Mouse (Mus musculus): ENCODE measurements around the gene Crygc. TPM values are rescaled to one million over a fixed set of nuclear protein-coding genes. Genes with fewer than 3 reads are reported as not detected.
"Not testable (repeated sequence)": the region's sequence is repeated elsewhere in the genome, so short reads cannot be mapped to it uniquely, and the experiment has no call there.

Crygc gene
- polyA plus RNA-seq, 1 experiment, result not detected

DNA sequence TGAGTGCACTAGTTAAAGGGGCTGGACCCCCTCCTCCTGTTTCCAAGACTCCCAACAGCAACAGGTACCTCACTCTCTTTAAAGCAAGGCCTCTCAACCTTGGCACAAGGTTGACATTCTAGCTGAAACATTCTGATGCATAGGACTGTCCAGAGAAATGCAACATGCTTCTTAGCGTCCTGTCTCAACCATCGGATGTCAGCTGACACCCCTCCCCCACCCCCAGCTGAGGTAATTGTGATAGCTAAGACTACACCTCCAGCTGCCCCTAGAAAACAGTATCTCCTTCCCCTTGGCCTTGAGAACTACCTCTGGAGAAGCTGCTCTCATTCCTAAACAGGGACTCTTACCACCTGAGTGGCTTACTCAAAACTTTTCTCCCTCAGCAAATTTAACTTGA, 21.3 kb downstream of the Crygc start:
- DNase-seq (ENCODE audit: low spot score), result no peak

DNA sequence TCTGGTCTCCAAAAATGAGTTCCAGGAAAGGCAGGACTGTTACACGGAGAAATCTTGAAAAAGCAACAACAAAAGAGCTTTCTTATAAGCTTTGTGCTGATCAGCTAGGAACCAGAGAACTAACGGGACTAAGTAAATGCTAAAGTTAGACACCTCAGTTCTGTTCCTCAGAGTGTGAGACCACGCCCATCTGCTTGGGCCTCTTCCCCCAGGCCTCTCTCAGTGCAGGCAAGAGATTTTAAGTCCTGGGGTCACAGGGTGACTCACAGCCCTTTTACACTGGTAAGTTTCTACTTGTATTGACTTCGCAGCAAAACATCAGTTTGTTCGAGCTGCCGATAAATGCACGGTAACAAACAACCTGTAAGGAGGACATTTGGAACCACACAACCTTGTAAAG, 21.8 kb downstream of the Crygc start:
- no peak for DNase-seq (ENCODE audit: low spot score)

DNA sequence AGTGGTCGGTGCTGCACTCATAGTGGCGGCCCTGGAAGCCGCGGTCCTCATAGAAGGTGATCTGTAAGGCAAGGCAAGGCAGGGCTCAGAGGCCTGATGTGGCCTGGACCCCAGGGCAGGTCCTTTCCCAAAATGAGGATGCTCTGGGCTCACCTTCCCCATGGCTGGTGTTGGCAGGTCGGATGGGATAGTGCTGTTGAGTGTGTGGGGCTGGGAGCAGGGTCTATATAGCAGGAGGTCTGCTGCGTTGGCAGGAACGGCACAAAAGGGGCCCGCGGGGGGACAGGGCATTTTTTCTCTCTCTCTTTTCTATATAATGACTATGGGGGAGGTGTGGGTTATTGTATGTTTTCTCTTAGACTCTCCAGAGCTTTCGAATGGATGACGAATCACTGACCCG, 22.5 kb downstream of the Crygc start, which contains the start of gene Cryge:
Gene Cryge, minus strand, starts transcription at position 198 of the 400 bp plus-strand sequence.
- not testable (repeated sequence) for DNase-seq (ENCODE audit: low spot score)

DNA sequence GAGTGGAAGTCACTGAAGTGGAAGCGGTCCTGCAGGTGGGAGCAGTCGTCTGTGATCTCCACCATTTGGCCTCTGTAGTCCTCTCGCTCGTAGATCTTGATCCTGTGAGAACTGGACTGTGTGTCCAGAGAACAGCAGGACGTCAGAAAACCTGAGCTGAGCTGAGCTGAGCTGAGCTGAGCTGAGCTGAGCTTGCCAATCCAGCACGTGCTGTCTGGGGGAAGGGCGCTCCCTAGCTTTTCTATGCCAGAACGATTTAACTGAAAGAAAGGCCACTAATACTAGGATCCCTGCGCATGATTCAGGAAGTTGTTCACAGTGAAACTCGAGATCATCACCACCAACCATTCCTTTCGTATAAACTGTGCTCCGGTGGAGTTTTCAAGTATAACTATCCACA, 24.7 kb downstream of the Crygc start:
- no peak for DNase-seq (ENCODE audit: low spot score)

DNA sequence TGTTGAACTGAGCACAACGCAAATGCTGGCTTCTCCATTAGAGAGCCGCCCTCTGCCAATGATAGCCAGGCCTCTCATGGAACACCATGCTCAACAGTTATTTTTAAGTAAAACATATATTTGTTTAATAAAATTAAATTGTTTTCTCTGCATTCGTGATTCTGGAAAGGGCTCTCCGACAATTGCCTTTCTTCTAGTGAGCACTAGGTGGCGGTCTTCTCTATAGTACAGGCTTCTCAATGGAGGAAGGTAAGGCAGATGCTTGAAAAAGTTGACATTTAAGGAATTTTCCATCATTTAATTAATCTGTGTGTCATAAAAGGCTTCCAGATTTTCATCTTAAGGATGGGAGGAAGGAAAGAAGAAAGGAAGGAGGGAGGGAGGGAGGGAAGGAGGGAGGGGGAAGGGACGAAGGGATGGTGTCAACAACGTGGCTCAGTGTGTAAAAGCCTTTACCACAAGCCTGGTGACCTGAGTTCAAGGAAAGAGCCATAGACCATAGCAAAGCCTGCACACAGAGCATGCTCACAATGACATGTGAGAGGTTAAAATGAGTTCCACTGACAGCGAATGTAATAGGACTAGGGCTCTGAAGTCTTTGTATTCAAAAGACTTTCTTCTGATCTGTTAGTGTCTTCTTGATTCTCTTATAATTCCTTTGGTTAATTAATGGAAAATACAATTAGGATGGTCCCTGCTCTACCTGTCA, 26.9 kb downstream of the Crygc start:
- DNase-seq (ENCODE audit: low spot score), result no peak

DNA sequence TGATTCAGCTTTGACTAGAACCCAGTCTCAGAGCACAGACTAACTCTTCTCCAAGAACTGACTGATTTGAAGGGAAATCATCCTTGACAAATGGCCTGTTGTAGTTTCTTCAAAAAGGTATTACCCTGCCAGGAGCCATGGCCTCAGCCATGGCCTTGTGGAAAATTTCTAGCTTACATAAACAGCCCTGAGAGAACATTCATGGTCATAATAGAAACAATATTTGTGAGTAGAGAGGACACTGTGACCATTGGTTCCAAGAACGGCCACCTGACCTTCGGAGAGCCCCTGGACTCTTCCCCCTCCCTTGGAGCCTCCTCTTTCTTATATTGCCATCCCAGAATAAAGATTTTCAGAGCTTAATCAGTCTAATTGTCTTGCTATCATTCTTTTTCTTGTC, 30.1 kb downstream of the Crygc start:
- no peak for DNase-seq (ENCODE audit: low spot score)

DNA sequence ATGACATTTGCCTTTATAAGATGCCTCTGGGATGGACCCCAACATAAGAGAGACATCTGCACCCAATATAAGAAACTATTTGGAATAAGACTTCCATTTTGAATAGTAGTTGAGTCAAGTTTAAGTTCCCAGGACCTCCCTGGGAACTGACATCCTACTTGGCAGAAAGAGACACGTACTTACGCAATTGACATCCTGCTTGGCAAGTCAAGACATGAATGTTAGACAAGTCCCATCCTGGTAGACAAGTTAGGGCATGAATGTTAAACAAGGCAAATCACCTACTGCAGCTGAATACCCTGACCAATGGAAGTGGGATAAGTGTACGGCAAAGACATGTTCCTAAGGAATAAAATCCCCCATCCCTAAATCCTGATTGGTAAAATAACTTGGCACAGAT, 31.7 kb downstream of the Crygc start:
- no peak for DNase-seq (ENCODE audit: low spot score)

DNA sequence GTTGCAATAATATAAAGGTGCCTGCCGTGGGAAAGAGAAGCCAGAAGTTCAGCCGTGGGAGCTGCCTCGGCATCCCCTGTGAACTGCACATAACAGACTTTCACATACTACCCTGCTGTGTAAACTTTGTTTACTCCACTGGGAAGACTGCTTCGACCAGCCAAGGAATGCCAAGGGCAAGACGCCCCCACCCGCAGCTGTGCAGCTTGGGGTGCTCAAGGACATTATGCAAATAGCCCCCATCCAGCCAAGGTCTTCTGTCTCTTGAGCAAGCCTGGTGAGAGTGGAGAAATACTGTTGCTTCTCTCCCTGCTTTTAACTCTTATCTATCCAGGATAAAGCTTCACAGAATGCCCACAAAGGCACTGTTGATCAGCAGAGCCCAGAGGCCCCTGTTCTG, 32.7 kb downstream of the Crygc start:
- no peak for DNase-seq (ENCODE audit: low spot score)

DNA sequence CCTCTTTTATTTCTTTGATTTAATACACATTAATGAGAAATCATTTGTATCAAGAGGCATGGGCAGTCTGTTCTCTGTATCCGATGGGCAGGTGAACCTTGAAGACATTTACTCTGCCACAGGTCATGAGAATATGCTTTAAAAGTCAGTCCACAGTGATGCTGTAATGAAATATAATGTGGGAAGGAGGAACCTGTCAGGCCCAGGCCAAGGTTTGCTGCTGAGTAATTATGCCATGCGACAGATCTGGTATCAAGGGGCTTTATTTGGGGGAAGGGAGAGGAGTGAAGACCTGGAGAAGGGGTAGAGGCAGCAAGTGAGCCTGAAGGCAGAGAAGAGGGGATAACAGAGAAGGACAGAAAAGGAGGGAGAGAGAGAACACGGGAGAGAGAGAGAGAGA, 33.8 kb downstream of the Crygc start:
- DNase-seq (ENCODE audit: low spot score), result no peak

DNA sequence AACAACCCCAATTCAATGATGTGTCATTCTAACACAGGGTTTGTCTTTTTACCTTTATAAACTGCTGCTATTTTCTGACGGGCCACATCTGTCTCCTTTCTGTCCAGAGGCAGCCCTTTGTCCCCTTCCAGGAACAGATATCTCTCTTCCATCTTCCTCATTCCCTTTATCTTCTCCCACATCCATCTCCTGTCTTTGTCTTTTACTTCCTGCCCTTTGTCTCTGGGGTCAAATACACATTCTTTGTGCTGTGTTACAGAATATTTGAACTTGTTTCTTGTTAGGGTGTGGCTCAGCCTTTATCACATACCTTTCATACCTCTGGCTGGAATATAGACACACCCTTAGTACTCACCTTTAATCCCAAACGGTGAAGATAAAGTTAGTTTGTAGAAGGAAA, 35.9 kb downstream of the Crygc start:
- no peak for DNase-seq (ENCODE audit: low spot score)

DNA sequence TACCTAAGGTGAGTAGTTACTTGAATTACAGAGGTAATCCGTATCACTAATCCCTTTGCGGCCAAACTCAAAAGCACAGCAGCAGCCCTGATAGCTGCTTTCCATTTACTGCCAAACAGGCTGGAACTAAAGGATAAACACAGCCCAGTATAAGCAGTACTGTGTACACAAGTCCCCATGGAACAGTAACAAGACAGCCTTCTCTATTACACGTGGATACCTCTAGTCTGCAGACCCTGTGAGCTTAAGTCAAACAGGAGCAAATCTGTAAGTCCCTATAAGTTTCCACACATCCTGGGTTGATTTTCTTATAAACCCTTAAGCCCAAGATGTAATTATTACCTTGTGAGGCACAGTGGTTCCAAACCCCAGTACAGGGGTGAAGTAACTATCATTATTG, 38.0 kb downstream of the Crygc start:
- no peak for DNase-seq (ENCODE audit: low spot score)

DNA sequence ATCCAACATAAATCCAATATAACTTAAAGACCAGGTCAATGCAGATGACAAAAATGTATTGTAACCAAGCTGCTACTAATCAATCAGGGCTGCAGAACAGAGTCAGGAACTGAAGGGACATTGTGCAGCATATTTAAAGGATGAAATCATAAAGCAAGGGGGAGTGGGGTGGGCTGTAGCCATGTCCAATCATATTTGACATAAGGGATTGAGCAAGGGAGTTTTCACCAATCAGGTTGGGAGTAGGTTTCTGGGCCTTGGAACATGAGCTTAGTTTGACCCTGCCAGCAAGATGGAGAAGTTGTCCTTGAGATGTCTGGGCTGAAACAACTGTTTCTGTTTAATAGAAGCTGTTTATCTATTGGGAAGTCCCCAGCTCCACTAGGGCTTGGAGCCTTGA, 40.8 kb downstream of the Crygc start, which contains the start of gene Akr1cl:
Gene Akr1cl, minus strand, starts transcription at position 119 of the 400 bp plus-strand sequence.
- no peak for DNase-seq (ENCODE audit: low spot score)

DNA sequence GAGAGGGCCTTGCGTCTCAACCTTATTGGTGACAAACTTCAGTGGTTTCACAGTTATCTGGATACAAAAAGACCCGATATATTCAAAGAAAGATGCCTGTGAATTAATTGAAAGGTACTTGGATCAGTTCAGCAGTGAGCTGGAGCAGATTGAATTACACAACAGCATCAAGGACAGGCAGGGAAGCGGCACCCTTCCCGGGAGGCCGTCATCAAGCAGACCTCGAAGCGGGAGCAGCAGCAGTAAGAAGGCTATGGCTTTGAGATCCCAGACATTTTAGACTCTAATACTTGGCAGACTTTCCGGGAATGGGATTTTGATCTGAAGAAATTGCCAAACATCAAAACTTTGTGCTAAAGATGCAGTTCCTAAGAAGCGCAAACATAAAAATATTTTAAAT, 45.3 kb downstream of the Crygc start:
- DNase-seq (ENCODE audit: low spot score), result no peak

Other genes starting within 250 kb of the Crygc start
- 4.1 and 5.2 TPM in 2 replicates for gene Plekhm3, start 116.9 kb downstream of the Crygc start, polyA plus RNA-seq (2012; rRNA removed)
- not detected in 2 replicates for gene Akr1cl, start 40.9 kb downstream of the Crygc start, polyA plus RNA-seq (2012; rRNA removed)
- not detected in 2 replicates for gene Cryge, start 22.5 kb downstream of the Crygc start, polyA plus RNA-seq (2012; rRNA removed)
- gene Crygd, start 10.2 kb downstream of the Crygc start, polyA plus RNA-seq (2012; rRNA removed), result not detected in 2 replicates
- not detected in 2 replicates for gene Crygb, start 8.6 kb upstream of the Crygc start, polyA plus RNA-seq (2012; rRNA removed)
- not detected in 2 replicates for gene Cryga, start 29.7 kb upstream of the Crygc start, polyA plus RNA-seq (2012; rRNA removed)
- gene Gm28845, start 45.9 kb upstream of the Crygc start, polyA plus RNA-seq (2012; rRNA removed), result not detected in 2 replicates
- gene D630023F18Rik, start 49.5 kb upstream of the Crygc start, polyA plus RNA-seq (2012; rRNA removed), result 3.3 and 4.7 TPM in 2 replicates
- 201 and 236 TPM in 2 replicates for gene Idh1, start 112.8 kb upstream of the Crygc start, polyA plus RNA-seq (2012; rRNA removed)
- gene Pikfyve, start 113.0 kb upstream of the Crygc start, polyA plus RNA-seq (2012; rRNA removed), result 7.5 and 8.0 TPM in 2 replicates
- gene Pth2r, start 208.4 kb upstream of the Crygc start, polyA plus RNA-seq (2012; rRNA removed), result 0.04 TPM in 1 of 2 replicates, not detected in the other